Mouse (Mus musculus) liver, adult (tissue): ENCODE measurements around the gene Oaf.

Experiments
- GATA4 ChIP-seq: IDR thresholded peaks from 2 replicates; pipeline ENCODE4 v1.6.1; 2014; ENCODE audit warnings: mild to moderate bottlenecking, low read length; ENCODE audit not compliant: insufficient replicate concordance

Gene Oaf

DNA sequence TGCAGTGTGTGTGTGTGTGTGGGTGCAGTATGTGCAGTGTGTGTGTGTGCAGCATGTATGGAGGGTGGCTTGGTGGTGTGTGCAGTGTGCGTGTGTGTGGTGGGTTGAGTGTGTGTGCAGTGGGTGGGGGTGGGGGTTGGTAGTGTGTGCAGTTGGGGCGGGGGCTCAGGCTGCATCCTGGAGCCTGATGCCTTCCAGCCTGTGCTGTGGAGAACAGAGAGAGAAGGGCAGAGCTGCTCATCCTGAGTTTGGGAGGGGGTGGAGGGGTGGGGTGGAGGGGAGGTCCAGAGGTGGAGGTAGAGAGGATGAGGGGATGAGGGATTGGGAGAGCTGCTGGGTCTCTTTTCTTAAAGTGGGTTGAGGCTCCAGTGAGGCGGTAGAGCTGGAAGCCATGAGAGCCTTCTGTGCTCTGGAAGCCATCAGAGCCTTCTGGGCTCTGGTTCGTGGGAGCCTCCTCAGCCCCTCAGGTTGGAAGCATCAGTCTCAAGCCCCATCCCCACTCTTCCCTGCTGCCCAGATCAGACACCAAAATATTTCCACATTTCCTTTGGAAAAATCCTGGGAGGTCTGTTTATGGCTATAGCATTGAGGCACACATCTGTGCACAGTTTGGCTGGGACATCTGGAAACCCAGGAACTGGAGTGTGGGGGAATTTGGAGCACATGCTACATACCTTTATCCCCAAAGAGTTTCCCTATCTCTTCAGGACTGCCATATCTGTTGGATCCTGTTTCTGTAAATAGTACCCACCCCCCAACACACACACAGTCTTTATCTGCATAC lies 21.6 kb upstream of the Oaf start:
- TF ChIP-seq GATA4, result no peak

DNA sequence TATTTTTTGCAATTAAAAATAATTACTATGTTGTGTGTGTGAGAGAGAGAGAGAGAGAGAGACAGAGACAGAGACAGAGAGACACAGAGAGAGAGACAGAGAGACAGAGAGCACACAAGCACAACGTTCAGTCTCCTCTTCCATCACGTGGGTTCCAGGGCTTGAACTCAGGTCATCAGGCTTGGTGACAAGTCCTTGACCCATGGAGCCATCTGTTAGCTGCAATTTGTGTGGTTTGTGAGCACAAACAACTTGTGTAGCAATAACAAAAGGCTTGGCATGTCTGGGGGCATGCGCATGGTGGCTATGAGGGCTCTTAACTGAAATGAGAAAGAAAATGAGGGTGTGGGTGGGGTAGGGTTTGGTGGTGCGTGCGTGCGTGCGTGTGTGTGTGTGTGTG lies 20.9 kb upstream of the Oaf start:
- no peak for TF ChIP-seq GATA4

DNA sequence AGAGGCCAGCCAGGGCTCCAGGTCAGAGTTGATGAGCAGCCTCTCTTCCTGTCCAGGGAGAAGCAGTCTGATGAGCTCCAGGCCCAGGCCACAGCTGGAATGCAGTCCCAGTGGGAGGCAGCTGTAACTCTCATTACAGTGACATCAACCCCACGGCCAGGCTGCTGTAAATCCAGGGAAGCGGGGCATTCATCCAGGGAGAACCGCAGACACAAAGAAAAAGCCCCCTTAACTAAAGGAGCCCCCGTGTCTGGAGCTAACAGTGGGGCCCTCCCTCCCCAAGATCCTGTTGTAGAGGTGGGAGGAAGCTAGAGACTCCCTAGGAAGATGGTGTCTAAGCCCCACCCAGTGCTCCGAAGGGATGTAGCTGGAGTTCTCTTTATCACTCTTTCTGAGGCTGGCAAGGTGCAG lies 13.6 kb upstream of the Oaf start:
- no peak for TF ChIP-seq GATA4

DNA sequence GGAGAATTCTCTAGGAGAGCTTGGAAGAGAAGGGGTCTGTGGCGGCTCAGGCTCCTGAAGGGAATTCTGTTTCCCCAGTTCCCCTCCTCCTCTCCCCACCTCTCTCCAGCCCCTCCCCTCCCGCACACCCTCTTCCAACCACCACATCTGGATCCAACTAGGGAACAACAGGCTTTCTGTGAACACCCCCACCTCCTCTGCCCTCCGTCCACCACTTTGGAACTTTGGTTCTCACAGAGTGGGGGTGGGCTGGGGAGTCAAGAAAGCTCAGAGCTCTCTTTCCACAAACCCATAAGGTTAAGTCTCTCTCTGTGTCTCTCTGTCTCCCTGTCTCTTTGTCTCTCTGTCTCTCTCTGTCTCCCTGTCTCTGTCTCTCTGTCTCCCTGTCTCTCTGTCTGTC lies 13.1 kb upstream of the Oaf start:
- TF ChIP-seq GATA4, result no peak

DNA sequence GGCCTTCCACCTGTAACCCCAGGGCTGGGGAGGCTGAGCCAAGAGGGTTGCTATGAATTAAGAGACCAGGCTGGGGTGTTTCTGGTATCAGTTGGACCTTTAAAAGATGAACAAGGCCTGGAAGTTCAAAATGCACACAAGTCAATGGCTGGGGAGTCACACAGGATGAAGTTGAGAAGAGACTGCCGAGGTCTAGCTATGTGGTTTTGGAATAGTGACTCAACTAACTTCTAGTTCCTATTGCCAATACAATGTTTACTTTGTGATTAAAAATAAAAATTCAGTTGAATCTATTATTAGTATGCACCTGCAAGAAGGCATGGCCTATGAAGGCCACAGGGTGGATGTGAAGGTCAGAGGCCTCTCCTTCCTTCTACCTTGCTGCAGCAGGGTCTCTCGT lies 12.1 kb upstream of the Oaf start:
- no peak for TF ChIP-seq GATA4

DNA sequence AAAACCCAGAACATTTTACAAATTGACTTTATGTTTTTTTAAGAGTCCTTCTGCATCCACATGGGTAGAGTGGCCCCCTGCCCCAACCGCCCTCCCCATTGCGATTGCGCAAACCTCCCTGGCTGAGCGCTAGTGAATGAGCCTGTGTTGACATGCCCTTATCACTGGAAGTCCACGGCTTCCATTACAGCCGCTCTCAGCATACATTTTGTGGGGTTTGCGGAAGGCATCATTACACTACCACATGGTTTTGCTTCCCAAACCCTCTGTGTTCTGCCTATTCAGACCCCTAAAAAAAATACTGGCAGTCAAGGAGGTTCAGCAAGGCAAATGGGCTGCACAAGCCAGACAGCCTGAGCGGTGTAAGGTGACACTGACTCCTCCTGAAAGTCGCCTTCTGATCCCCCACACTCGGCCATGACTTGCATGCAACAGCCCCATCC lies 7.0 kb upstream of the Oaf start:
- peak; percentile 61; the same call in 1 of the 2 replicates for TF ChIP-seq GATA4

DNA sequence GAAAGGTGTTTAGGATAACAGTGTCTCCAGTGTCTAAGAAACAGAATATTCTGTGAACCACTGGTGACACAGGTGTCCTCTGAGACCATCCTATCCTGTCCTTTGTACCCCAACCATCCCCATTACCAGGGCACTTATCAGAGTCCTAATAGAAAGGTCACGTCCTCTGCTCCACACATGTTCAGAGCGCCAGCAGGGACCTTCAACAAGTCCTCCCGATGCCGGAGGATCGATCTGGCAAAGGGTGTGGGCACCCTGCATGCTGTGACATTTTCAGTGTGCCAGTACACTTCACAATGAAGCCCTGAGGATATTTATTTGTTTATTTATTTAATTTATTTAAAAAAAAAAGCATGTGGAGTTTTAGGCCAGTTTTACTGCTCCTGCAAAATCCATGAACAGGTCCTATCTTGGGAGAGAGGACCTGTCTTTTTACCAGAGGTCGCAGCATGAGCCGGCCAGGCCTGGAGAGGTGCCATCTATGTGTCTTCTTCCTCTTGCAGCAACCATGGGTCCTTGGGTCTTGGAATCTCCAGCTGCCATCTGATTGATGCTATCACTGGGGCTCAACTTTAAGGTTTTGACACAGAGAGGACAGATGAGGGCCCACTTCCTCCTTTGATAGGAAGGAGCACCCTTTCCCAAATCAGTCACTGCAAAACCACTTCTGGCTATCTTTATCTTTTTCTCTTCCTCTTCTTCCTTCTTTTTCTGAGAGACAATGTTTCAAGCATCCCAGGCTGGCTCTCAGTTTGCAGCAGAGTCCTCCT lies 6.3 kb upstream of the Oaf start:
- TF ChIP-seq GATA4, result no peak

DNA sequence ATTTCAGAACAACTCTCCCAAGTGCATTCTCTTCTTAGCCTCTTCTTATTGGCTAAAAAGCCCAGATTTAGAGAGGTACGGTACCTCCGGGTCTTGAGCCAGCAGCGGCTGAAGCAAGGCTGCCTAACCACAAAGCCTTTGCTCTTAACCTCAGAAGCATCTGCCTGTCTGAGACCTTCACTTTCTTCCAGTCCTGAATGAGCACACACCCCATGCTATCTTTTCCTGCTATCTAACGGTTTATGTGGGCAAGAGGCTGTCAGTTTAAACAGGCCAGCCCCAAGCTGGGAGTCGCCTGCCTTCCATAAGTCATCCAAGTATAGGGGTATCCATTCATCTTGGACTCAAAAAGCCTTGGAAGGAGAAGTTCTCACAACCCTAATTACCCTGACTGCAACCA lies 2.7 kb upstream of the Oaf start:
- no peak for TF ChIP-seq GATA4

DNA sequence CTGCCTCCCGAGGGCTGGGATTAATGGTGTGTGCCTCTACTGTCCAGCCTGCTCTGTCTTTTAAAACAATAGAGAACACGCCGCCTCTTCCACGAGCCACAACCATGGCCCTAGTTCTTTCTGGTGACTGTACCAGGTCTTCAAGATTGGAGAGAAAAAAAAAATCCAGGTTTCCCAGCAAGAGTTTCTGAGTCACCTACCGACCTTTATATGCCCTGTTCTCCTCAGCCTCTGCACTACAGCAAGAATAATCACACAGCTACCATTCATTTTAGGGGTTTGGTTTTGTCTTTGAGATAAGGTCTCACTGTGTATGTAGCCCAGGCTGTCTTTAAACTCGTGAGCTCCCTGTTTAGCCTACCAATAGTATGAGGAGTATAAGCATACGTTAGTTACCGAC lies 2.3 kb upstream of the Oaf start:
- TF ChIP-seq GATA4, result no peak

DNA sequence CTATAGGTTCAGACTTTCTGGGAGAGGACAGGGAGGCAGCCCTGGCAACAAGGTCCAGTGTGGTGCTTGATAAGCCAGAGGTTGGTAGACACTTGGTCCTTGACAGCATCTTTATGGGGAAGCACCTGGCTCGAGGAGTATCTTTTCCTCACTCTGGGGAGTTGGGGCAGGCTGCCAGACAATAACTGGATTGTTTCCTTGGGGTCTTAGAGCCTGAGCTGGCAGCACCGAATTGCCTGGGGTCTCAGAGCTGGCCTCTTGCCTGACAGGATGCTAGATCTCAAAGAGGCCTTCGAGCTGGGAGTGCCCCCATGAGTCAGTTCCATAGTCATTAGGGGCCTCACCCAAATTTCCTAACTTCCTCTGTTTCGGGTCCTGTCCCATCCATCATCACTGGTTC lies 1.6 kb upstream of the Oaf start:
- no peak for TF ChIP-seq GATA4

DNA sequence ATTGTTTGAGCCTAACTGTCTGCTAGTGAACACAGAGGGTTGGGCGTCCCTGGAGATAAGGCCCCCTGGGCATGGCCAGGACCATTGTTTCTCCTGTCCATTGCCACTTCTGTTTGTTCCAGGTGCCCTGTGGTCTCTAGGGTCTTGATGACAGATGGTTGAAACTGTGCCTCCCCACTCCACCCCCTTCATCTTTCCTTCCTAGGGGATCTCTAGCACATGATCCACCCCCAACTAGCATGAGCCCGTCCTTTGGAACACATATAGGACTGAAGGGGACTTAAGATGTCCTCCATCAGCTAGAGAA lies 836 bp upstream of the Oaf start:
- TF ChIP-seq GATA4, result no peak

DNA sequence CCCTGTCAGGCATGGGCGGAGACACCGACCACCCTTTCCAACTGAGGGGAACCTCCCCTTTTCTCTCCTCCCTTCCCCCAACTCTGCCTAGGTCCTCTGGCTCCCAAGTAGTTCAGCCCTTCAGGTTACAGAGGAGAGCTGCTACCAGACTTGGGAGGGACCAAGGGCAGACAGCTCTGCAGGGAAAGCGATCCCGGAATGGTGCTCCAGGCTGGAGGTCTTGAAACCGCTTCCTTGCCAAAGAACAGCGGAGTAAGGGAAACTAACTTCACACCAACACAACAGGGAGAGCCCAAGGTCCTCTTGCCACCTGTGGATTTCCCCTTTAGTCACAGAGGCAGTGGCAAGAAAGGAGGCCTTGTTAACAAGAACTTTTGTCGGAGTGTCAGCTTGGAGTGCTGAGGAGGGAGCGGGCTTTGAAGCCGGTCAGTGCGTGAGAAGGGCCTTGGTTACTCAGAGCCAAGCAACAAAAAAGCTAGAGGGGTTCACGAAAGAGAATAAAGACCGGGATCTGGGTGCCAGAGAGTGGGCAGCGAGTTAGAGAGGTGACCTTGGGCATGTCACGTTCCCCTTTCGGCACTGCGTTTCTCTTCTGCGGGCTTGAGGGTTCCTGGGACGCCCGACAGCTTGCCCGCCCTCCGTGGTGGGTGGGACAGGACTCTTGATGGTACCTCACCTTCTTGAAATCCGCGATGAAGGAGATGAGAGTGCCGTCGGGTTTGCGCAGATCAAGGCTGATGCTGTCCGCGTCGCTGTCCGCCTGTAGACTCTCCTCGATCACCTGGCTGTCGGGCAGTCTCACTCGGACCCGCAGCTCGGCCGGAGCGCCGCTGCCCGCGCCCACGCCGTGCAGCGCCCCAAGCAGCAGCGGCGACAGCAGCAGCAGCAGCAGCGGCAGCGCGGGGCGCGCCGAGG lies 823 bp downstream of the Oaf start:
- TF ChIP-seq GATA4, result no peak

DNA sequence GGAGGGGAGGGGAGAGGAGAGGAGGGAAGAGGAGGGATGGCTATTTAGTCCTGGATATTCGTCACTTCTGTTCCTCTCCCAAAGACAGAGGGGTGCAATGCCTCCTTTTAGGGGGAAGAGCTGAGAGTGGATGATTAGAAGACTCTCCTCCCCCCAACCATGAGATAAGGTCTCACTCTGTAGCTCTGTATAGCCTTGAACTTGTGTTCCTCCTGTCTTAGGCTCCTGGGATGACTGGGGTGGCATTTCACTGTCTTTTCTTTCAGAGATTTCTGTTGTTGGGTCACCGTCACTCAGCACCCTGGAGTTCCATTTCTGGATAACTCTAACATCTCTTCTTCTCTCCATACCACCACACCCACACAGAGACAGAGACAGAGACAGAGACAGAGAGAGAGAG lies 1.5 kb downstream of the Oaf start:
- no peak for TF ChIP-seq GATA4

DNA sequence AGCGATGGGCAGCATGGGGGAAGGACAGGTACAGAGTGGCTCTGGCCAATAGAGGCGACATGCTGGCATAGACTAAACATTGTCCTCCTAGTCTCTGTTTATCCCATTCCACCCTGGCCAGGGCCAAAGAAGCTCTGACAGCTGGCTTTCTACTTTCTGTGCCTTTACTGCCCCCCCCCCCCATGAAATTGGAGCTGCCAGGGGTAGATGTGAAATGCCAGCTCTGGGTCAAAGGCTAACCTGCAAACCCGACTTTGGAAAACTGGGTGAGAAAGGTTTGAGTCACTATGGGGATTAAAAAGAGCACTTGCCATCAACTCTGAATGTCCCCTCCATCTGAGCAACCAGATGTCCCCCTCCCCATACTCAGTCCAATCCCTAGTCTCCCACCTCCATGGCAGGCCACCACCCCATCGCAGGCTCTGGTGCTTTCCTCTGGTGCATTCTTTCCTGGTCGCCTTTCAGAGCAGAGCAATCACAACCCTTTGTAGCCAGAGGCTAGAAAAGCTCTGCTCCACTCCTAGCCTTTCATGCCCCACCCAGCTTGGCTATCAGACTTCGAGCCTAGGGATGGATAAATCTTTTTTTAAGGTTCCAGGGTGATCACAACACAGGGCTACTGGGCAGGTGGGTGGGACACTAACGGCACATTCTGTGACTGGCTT lies 2.5 kb downstream of the Oaf start:
- TF ChIP-seq GATA4, result no peak

DNA sequence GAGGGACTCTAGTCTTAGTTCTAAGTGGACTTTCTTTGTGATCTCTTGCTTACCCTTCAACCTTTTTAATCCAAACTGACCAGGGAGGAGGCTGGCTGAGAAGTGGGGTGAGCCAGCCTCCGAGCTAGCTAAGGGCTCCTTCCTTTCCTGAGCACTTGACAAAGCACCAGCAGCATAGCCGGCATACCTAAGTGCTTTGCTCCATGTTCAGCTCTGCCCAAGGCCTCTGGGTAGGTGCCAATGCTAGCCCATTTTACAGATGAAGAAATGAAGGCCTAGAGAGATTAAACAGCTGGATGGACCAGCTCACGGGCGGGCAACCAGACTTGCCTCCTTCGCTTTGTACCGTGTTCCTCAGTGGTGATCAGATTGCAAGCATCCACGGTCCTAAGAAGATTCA lies 3.1 kb downstream of the Oaf start:
- TF ChIP-seq GATA4, result no peak
